Mouse (Mus musculus) midbrain, embryonic 15.5 days (tissue): ENCODE data around the gene Iqschfp. TPM values are rescaled to one million over a fixed set of nuclear protein-coding genes. Genes with fewer than 3 reads are reported as not detected.

Experiments used
- ATAC-seq: fragments of 200-750 bp; cut with Nextera tagmentation; replicated peaks from 2 replicates; pipeline ENCODE4 v1.8.0; 2017; ENCODE audit warnings: moderate TSS enrichment
- H3K27ac ChIP-seq: fragments of 300-500 bp; sonication (generic); 2 replicates; pipeline ENCODE4 v1.5.1; 2015; ENCODE audit warnings: mild to moderate bottlenecking, inconsistent platforms
- H3K27me3 ChIP-seq: fragments of 300-500 bp; sonication (generic); replicated peaks from 2 replicates; pipeline ENCODE4 v1.6.1; 2015; ENCODE audit warnings: inconsistent platforms
- H3K36me3 ChIP-seq: fragments of 300-500 bp; sonication (generic); replicated peaks from 2 replicates; pipeline ENCODE4 v1.6.1; 2015; ENCODE audit warnings: inconsistent platforms
- H3K4me1 ChIP-seq: fragments of 300-500 bp; sonication (generic); 2 replicates; pipeline ENCODE4 v1.6.1; 2015; ENCODE audit warnings: inconsistent platforms
- H3K4me2 ChIP-seq: fragments of 300-500 bp; sonication (generic); 2 replicates; pipeline ENCODE4 v1.6.1; 2015; ENCODE audit warnings: inconsistent platforms, mild to moderate bottlenecking, moderate library complexity
- H3K4me3 ChIP-seq: fragments of 300-500 bp; sonication (generic); 2 replicates; pipeline ENCODE4 v1.5.1; 2015; ENCODE audit warnings: mild to moderate bottlenecking, inconsistent platforms
- H3K9ac ChIP-seq: fragments of 300-500 bp; sonication (generic); 2 replicates; pipeline ENCODE4 v1.6.1; 2015; ENCODE audit warnings: mild to moderate bottlenecking, inconsistent platforms
- H3K9me3 ChIP-seq: fragments of 300-500 bp; sonication (generic); 2 replicates; pipeline ENCODE4 v1.6.1; 2016; ENCODE audit warnings: inconsistent platforms
- WGBS: fragments of 180-500 bp; shearing (Covaris S2); methylation state at CpG from one replicate; pipeline ENCODE4 v1.1.7; 2015; ENCODE audit warnings: mixed read lengths; 5-methylcytosine and 5-hydroxymethylcytosine counted together
- polyA plus RNA-seq: library from polyadenylated mRNA; unstranded; fragments of >200 nt; fragmentation: Nextera tagmentation; extraction: Ambion mirVana; gene quantifications from 2 replicates; pipeline ENCODE4 v1.2.1, GENCODE M21; 2015

Iqschfp gene
- polyA plus RNA-seq, 1 experiment from 2014 or later, result 6.4 TPM

GRCm38 (mm10) chr3:68383672-68384071 is 491.6 kb downstream of the Iqschfp start:
- Histone ChIP-seq H3K9ac (no peak overlapping the region), H3K27ac (no peak overlapping the region), H3K9me3 (no peaks in the 10 kb centered on the region), H3K27me3 (no peaks in the 10 kb centered on the region), H3K4me2 (no peak overlapping the region), H3K36me3 (no peaks in the 10 kb centered on the region), H3K4me1 (peaks cover 4% of the 10 kb centered on the region; the same call in 1 of the 2 replicates), H3K4me3 (no peak overlapping the region)
- no peak for ATAC-seq

GRCm38 (mm10) chr3:68385544-68385943 is 493.5 kb downstream of the Iqschfp start:
- no peak for ATAC-seq
- H3K27ac ChIP-seq, result no peak overlapping the region
- H3K4me1 ChIP-seq, result peaks cover 4% of the 10 kb centered on the region; the same call in 1 of the 2 replicates
- H3K9me3 ChIP-seq, result no peaks in the 10 kb centered on the region
- 80% methylated on average over 3 of the region's 3 CpGs for WGBS
- H3K27me3 ChIP-seq, result no peaks in the 10 kb centered on the region
- H3K4me3 ChIP-seq, result no peak overlapping the region
- H3K36me3 ChIP-seq, result no peaks in the 10 kb centered on the region
- H3K9ac ChIP-seq, result no peak overlapping the region
- no peak overlapping the region for H3K4me2 ChIP-seq

GRCm38 (mm10) chr3:68388023-68388422 is 496.0 kb downstream of the Iqschfp start:
- Histone ChIP-seq H3K4me3 (no peak overlapping the region), H3K36me3 (no peaks in the 10 kb centered on the region), H3K9me3 (no peaks in the 10 kb centered on the region), H3K4me1 (peaks cover 4% of the 10 kb centered on the region; the same call in 1 of the 2 replicates), H3K27ac (no peak overlapping the region), H3K9ac (no peak overlapping the region), H3K27me3 (no peaks in the 10 kb centered on the region), H3K4me2 (no peak overlapping the region)
- no peak for ATAC-seq
- 96% methylated on average over 3 of the region's 3 CpGs for WGBS

GRCm38 (mm10) chr3:68393578-68393977 is 501.5 kb downstream of the Iqschfp start:
- H3K36me3 ChIP-seq, result no peaks in the 10 kb centered on the region
- no peak overlapping the region for H3K4me2 ChIP-seq
- H3K27ac ChIP-seq, result no peak overlapping the region
- H3K4me1 ChIP-seq, result no peaks in the 10 kb centered on the region
- H3K9me3 ChIP-seq, result no peaks in the 10 kb centered on the region
- WGBS, result 79% methylated on average over 2 of the region's 2 CpGs
- ATAC-seq, result no peak
- no peak overlapping the region for H3K9ac ChIP-seq
- H3K4me3 ChIP-seq, result no peak overlapping the region
- H3K27me3 ChIP-seq, result no peaks in the 10 kb centered on the region

- no peaks in the 10 kb centered on the region for H3K36me3 ChIP-seq
- no peak overlapping the region for H3K4me2 ChIP-seq
- peaks cover 6% of the 10 kb centered on the region for H3K4me1 ChIP-seq
- H3K27ac ChIP-seq, result no peak overlapping the region
- no peaks in the 10 kb centered on the region for H3K9me3 ChIP-seq
- 78% methylated on average over 3 of the region's 3 CpGs for WGBS
- no peak overlapping the region for H3K9ac ChIP-seq
- no peaks in the 10 kb centered on the region for H3K27me3 ChIP-seq
- no peak for ATAC-seq
- no peak overlapping the region for H3K4me3 ChIP-seq
Measured at GRCm38 (mm10) chr3:68398691-68399090, 506.7 kb downstream of the Iqschfp start.

GRCm38 (mm10) chr3:68400121-68400520 is 508.1 kb downstream of the Iqschfp start:
- Histone ChIP-seq H3K36me3 (no peaks in the 10 kb centered on the region), H3K9ac (no peak overlapping the region), H3K27ac (no peak overlapping the region), H3K4me2 (no peak overlapping the region), H3K27me3 (no peaks in the 10 kb centered on the region), H3K4me3 (no peak overlapping the region), H3K9me3 (no peaks in the 10 kb centered on the region), H3K4me1 (peaks cover 12% of the 10 kb centered on the region)
- 53% methylated on average over 7 of the region's 7 CpGs for WGBS
- no peak for ATAC-seq

GRCm38 (mm10) chr3:68403343-68403742 is 511.3 kb downstream of the Iqschfp start:
- Histone ChIP-seq H3K4me3 (no peak overlapping the region), H3K36me3 (no peaks in the 10 kb centered on the region), H3K27ac (peak overlapping the region; percentile 62), H3K9ac (no peak overlapping the region), H3K9me3 (no peaks in the 10 kb centered on the region), H3K27me3 (no peaks in the 10 kb centered on the region), H3K4me1 (peaks cover 26% of the 10 kb centered on the region), H3K4me2 (no peak overlapping the region)
- ATAC-seq, result no peak
- WGBS, result 60% methylated on average over 4 of the region's 4 CpGs

- peak; percentile 63 for ATAC-seq
- Histone ChIP-seq H3K4me3 (no peak overlapping the region), H3K36me3 (no peaks in the 10 kb centered on the region), H3K4me2 (no peak overlapping the region), H3K4me1 (peaks cover 26% of the 10 kb centered on the region), H3K27me3 (no peaks in the 10 kb centered on the region), H3K9ac (no peak overlapping the region), H3K9me3 (no peaks in the 10 kb centered on the region), H3K27ac (peak overlapping the region; percentile 62)
- 67% methylated on average over 2 of the region's 2 CpGs for WGBS
Measured at GRCm38 (mm10) chr3:68403783-68404217, 511.8 kb downstream of the Iqschfp start.

- Histone ChIP-seq H3K36me3 (no peaks in the 10 kb centered on the region), H3K9me3 (no peaks in the 10 kb centered on the region), H3K4me2 (no peak overlapping the region), H3K9ac (no peak overlapping the region), H3K27ac (peak overlapping the region; percentile 2; the same call in 1 of the 2 replicates), H3K4me1 (peaks cover 26% of the 10 kb centered on the region), H3K27me3 (no peaks in the 10 kb centered on the region), H3K4me3 (no peak overlapping the region)
- 31% methylated on average over 5 of the region's 5 CpGs for WGBS
- ATAC-seq, result peak; percentile 15; the same call in 1 of the 2 replicates
Measured at GRCm38 (mm10) chr3:68405724-68406123, 513.7 kb downstream of the Iqschfp start.

- no peak overlapping the region for H3K27ac ChIP-seq
- no peak overlapping the region for H3K4me3 ChIP-seq
- no peaks in the 10 kb centered on the region for H3K36me3 ChIP-seq
- no peaks in the 10 kb centered on the region for H3K9me3 ChIP-seq
- no peak overlapping the region for H3K4me2 ChIP-seq
- 85% methylated on average over 3 of the region's 3 CpGs for WGBS
- H3K27me3 ChIP-seq, result no peaks in the 10 kb centered on the region
- H3K9ac ChIP-seq, result no peak overlapping the region
- no peaks in the 10 kb centered on the region for H3K4me1 ChIP-seq
- ATAC-seq, result no peak
Measured at GRCm38 (mm10) chr3:68412262-68412661, 520.2 kb downstream of the Iqschfp start.

GRCm38 (mm10) chr3:68419792-68420191 is 527.8 kb downstream of the Iqschfp start:
- Histone ChIP-seq H3K27me3 (no peaks in the 10 kb centered on the region), H3K4me1 (no peaks in the 10 kb centered on the region), H3K9me3 (no peaks in the 10 kb centered on the region), H3K9ac (no peak overlapping the region), H3K4me2 (no peak overlapping the region), H3K36me3 (no peaks in the 10 kb centered on the region), H3K4me3 (no peak overlapping the region), H3K27ac (no peak overlapping the region)
- 78% methylated on average over 4 of the region's 4 CpGs for WGBS
- ATAC-seq, result no peak

GRCm38 (mm10) chr3:68420927-68421326 is 528.9 kb downstream of the Iqschfp start:
- H3K27me3 ChIP-seq, result no peaks in the 10 kb centered on the region
- no peaks in the 10 kb centered on the region for H3K9me3 ChIP-seq
- 81% methylated on average over 2 of the region's 2 CpGs for WGBS
- H3K4me2 ChIP-seq, result no peak overlapping the region
- no peaks in the 10 kb centered on the region for H3K36me3 ChIP-seq
- no peaks in the 10 kb centered on the region for H3K4me1 ChIP-seq
- no peak overlapping the region for H3K4me3 ChIP-seq
- no peak overlapping the region for H3K27ac ChIP-seq
- no peak for ATAC-seq
- H3K9ac ChIP-seq, result no peak overlapping the region

- H3K9me3 ChIP-seq, result no peaks in the 10 kb centered on the region
- WGBS, result 92% methylated on average over 2 of the region's 2 CpGs
- no peak overlapping the region for H3K9ac ChIP-seq
- H3K4me2 ChIP-seq, result no peak overlapping the region
- ATAC-seq, result no peak
- no peaks in the 10 kb centered on the region for H3K27me3 ChIP-seq
- H3K4me3 ChIP-seq, result no peak overlapping the region
- no peaks in the 10 kb centered on the region for H3K4me1 ChIP-seq
- H3K27ac ChIP-seq, result no peak overlapping the region
- H3K36me3 ChIP-seq, result no peaks in the 10 kb centered on the region
Measured at GRCm38 (mm10) chr3:68421849-68422248, 529.8 kb downstream of the Iqschfp start.
